Mouse (Mus musculus): Measurements from ENCODE around the gene Oas1f.

GRCm38 (mm10) chr5:120831031-120831430 lies 16.1 kb upstream of the Oas1f start:
- no peak for TF ChIP-seq POLR2A (IDR thresholded peaks at IDR 0.05; ENCODE audit: low read depth, low read length)
- no peak for TF ChIP-seq PAX5 (IDR thresholded peaks at IDR 0.05; ENCODE audit: low read length)
- no peak for TF ChIP-seq CTCF (conservative IDR thresholded peaks at IDR 0.05 in 1 of 2, IDR thresholded peaks at IDR 0.05 in 1 of 2; ENCODE audit: low read depth in 2 of 2, low read length in 2 of 2)
- no peak for TF ChIP-seq MAFK (IDR thresholded peaks at IDR 0.05; ENCODE audit: insufficient replicate concordance, low read length)
- no peak for TF ChIP-seq NELFE (IDR thresholded peaks at IDR 0.05; ENCODE audit: low read depth, low read length)

Measured in CH12.LX (cell line).